Mouse (Mus musculus): ENCODE results near the gene Gm49395.

Gm49395 gene

DNA sequence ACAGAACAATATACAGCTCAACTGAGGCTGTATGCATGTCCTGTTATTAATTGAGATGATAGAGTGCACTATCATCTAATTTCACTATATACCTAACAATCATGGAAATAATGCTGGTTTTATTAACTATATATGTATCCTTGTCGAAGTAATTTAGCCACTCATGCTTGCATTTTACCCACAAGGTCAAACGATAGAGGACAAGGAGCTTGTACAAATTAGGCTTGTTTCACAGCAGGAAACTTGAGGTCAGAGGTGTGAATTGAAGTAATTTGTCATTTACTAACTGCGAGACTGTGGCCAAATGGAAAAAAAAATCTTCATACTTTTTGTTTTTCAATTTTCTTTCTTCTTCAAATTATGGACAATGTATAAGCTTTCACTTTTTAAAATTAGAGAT is 3.5 kb downstream of the Gm49395 start:
- DNase-seq (ENCODE audit: low spot score): no peak

DNA sequence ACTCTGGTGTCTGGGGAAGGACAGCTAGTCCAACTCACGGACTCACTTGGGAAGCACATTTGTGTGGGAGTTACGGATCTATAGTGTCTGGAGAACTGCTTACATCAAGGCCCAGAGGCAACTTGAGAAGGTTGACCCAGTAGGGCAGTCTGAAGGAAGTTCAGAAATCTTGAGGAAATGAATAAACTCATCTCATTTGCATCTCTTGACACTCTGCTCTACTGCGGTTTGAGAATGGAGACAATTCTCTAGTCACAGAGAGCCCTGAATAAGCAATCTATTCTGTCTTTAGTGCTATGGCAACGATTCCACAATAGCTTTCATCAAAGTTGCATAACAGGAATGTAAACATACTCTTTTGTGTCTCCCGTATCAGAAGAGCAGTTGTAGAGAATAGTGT is 4.8 kb downstream of the Gm49395 start:
- no peak for DNase-seq (ENCODE audit: low spot score)

DNA sequence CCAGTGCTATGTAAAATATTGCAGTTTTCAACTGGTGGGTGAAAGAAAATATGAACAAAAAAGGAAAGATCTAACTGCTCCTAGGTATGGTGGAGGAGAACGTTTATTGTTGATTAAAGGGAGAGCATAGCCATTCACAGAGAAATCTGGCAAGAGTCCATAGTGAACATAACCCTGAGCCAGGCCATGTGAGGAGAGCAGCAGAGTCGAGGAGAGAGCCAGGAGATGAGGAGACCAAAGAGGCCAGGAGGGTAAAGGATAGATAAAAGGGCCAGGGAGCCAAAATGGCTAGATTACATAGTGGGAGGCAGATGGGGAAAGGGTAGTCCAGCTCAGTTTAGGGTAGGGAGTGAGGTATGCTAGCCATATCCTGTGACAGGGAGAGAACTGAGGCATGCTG is 5.5 kb downstream of the Gm49395 start:
- no peak for DNase-seq (ENCODE audit: low spot score)

DNA sequence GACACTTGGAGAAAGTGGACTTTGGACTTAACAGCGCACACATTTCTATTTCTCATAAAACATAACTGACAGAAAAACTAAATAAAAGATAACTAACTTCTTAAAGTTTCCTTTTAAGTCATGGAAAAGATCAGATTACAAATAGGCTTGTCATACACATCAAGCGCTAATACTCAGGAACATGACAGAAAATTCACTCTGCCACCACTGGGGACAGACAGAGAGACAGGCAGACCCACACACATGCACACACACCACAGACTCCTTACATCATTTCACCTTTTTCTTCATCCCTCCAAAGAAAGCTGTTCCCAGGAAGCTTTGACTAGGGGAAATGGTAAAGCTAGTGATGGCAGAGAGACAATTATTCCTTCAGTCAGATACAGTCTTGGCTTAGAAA is 6.3 kb downstream of the Gm49395 start:
- DNase-seq (ENCODE audit: low spot score): no peak

DNA sequence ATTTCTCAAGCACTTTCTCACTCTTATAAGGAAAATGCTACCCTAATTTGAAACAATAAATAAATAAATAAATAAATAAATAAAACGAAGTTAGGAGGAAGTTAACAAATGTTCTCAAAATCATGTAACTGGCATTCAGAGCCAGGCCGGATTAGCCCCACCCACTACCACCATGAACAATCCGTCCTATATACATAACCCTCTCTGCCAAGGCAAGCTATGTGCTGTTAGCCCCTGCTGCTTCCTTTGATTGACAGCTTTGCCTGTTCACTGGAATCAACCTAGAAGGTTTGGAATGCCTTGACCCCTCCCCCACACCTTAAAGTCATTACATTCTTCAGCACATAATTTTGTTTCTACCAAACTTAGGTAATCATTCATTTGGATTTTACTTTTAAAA is 10.2 kb downstream of the Gm49395 start:
- DNase-seq (ENCODE audit: low spot score): no peak

DNA sequence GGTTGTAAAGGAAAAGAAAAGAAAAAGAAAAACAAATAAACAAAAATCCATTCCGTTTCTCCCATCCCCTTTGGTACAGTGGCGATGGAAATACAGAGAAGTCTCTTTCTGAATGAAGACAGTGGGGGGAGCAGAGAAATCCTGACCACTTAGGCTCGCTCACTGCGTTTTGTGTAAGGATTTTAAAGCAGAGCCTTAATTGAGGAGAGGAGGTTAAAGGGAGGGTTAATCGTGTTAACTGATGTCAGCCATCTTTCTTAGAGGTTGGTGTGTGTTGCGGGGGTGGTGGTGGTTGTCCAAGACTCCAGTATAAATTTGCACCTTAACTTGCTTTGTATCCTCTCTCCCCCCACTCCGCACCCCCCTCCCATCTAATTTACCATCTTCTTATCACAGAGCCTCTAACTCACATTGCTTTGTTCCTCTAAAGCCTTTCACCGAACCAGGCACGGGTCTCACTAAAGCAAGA is 10.7 kb downstream of the Gm49395 start:
- DNase-seq (ENCODE audit: low spot score): no peak

DNA sequence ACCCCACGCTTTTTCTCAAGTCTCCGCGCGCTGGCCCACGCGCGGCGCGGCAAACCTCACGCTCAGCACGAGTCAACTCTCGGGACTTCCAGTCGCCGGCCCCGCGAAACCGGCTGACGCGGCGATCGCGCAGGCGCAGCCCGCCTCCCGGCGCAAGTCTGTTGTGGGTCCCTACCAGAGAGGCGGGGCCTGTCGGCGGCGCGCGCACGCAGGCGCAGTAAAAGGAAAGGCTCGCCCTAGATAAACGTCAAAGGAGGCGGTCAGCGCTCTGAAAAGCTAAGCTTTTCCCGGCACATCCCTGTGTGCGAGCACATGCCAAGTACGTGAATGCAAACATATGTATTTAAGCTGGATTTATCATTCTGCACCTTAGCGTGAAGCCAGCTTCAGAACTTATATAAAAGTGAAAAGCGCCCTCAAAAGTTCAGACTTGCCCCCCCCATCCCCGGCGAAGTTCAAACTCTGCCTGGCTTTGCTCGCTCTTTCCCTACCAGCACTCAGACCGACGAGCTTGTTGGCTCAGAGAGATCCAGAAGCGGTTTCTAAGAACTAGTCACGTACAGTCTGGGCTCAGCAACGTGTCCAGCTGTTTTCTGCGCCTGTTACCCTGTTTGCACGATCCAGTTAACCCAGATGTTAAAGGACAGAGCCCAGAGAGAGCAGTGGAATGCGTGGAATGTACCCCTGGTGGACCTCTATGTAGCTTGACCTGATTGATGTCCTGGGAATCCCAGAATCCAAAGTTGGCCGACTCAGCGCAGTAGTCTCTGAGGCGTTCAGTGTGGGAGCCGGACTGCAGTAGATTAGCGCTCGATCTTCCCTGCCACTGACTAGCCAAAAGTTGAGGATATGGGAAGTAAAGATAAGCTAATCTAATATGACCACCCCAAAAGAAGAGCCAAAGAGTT is 11.4 kb downstream of the Gm49395 start, which contains the start of gene Pelo:
Pelo (minus strand) TSS at position 118 of the 908 bp plus-strand sequence.
- DNase-seq (ENCODE audit: low spot score): peak; percentile 94

DNA sequence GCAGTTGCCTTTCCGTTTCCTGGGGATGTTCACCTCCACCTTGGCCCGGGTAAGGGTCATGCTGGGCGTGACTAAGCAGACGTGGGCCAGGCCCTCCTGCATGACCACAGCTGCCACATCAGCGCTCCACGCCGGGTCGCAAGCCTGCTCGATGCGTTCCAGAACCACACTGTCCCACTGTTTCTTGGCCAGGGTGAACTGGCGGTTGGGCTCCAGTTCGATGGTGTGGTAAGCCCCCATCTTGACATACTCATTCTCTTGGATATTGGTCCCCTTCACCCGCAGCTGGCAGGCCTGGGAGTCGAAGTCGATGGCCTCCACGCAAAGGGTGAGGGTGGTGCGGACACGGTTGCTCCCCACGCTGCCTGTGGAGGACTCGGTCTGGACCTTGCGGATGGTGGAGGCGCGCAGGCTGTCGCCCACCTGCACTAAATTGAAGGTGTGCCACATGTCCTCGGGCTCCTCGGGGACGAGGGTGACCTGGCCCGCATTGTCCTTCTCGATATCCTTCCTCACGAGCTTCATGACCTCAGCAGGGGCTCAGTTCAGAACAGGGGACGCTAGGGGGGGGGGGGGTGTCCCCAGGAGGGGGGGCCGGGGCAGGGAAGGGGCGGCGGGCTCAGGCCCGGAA is 12.2 kb downstream of the Gm49395 start:
- DNase-seq (ENCODE audit: low spot score): no peak

DNA sequence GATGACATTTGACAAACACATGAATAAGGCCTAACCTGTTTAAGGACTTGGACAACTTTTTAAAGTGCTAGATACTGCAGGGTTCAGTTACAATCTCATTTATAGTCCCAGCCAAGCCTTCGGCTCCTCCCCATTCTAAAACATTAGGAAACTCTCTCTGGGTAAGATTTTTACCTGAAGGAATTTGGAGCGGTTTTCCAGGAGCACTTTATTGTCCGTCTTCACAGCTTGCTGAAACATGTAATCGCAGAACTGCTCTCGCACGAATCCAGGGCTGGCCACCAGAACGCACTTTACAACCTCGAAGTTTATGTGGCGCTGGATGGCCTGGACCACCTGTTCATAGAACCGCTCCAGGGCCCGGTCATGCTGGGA is 12.7 kb downstream of the Gm49395 start:
- no peak for DNase-seq (ENCODE audit: low spot score)

DNA sequence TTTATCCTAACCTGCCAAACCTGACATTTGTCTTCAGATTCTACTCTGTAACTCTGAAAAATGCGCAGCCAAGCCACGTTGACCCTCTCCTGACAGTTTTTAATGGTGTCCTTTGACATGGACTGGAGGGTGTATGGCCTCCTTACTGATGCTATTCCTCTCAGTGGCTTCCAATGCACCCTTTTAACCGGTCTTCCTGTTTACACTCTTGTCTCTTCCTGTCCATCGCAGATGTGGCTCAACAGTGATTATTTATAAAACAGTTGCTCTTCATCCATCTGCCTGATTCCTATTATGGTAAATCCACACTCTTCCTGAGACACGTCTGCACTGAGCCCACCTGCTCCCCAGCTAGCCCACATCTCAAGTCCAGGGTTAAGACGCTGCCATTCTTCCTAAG is 15.7 kb downstream of the Gm49395 start:
- DNase-seq (ENCODE audit: low spot score): no peak

DNA sequence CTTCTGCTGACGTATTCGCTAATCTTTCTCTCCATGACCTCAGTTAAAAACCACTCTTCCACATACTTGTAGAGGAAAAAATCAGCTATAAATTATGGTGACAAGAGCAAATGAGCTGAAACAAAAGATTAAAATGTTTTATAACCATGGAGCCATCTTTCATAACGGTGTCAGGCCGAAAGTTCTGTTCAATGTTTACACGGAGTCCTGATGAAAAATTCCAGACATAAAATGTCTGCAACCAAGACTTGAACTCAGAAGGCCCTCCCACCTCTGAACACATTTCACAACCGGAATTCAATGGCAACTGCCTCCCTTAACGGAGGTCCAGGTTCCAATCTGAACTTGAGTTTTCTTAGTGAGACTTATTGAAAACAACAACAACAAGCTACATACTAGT is 19.4 kb downstream of the Gm49395 start:
- DNase-seq (ENCODE audit: low spot score): no peak

DNA sequence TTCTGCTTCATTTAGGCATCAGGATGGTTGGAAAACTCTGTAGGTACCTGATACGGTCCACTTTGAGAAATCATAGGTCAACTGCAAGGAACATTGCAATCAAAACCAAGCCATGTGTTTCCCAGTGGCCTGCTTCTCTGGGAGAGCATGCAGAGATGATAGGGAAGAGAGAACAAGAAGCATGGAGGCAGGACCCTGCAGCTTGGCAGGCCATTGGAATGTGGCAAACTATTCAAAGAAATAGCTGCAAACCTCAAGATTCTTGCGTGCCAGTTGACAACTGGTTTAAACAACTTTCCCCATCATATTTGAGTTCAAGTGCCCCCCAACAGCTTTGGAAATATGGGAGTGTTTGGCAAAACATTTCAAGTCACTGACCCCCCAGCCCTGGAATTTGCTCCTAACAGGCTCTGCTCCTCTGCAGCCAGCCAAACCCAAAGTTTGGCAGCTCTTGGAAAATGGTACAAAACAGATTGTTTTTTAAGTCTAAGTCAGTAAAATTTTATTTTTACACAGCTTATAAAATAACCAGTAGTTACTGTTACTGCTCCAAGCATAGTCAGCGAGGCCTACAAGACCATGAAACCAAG is 21.6 kb downstream of the Gm49395 start:
- no peak for DNase-seq (ENCODE audit: low spot score)

DNA sequence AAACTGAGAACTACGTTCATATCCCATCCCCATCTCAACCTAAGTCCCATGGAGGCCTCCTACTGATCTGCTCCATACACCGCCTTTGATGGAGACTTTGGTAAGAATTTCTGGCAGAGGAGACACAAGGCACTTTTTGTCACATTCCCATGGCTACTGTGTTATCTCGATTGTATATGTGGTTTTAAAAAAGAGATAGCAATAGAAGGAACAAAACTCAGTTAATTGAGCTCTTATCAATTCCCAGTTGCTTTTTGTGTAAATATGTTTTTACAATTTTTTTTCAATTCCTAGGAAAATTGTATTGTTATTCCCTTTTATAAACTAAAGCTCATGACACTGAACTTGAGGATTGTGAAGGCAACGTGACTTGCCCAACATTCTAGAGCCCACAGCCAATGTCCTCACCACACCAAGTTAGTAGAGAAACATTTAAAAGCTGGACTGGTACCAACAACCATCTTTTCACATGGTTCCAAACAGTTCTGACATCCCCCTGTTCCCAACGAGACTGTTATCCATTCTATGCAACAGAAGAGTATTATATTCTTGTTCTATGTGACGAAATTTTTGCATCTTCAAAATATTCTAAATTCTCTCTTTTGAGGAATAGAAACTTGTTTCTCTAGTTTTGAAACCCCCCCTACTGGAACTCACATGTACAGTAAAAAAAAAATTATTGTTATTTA is 22.6 kb downstream of the Gm49395 start:
- DNase-seq (ENCODE audit: low spot score): no peak

DNA sequence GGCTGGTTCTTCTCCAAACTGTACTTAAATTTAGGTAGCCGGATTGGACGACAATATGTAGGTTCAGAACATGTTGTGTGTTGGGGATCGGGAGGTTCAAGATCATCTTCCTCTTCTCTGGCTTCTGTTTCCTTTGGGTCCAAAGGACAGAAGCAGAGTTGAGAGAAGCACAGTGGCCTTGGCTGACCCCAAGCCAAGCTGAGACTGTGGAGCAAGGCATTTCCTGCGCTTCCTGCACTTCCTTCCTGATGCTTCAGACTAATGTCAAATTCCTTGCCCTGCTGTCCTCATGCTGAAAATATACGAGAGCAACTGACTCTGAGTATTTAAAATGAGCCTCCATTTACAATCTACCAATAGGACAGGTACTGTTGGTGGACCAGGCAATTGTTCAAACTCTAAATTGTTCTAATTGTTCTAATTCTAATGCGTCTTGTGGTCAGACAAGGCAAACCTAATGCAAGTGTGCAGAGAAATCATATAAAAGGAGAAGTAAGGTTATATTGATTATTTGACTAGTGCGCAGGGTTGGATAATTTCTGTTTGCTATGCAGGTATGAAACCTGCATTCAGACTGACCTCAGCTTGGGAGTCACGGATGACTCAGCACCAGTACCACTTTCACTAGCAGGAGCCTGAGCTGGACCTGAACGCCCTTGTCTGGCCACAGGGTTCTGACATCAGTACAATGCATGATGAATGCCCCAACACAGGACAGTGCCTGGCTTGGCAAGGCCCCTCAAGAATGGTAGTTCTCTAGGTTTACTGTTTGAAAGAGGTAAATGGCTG is 24.2 kb downstream of the Gm49395 start:
- no peak for DNase-seq (ENCODE audit: low spot score)

DNA sequence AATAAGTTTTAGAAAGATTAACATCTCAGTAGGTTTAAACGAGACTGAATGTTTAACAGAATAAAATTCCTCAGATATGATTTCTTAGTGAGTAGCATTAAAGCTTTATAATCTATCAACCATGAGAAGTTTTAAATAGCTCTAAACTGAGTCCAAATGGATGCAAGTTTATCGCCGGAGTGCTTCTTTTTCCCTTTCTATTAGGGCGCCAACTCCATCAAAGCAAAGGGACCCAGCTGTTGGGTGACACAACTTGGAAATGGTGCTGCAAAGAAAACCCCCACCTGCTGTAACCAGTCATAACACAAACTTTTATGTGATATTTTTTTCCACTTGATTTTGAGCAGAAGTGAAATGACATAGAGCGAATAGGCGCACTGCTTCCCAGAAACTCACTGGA is 29.3 kb downstream of the Gm49395 start:
- DNase-seq (ENCODE audit: low spot score): no peak

DNA sequence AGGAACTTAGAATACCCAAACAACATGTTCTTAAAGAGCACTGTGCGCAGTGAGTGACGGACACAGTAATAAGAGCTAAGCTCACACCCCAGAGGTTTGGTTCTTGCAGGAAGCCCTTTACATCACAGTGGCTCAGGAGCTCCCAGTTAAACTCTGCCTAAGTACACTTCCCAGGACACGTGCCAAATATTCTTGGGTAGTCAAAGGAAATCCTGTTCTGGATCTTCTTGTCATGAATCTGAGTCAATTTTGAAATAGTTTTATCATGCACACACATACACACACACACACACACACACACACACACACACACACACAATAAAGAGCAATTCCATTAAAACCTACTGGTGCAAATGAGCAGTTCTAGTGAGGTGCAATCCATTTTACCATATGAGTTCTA is 30.3 kb downstream of the Gm49395 start:
- no peak for DNase-seq (ENCODE audit: low spot score)

DNA sequence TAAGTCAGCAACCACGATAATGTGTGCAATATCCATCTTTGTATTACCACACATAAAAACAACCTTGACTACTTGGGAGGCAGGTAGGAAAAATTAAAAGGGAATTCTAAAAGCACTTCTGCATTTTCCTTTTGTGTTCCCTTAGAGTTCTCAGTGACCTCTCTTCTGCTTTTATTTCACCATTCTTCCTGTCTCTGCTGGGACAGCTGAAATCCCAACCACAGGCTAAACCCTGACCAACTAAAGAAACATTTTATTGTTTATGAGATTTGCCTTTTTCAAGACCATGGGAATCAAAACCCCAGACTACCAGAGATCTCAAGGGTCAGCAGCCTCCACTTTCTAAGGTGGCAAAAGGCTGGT is 33.8 kb downstream of the Gm49395 start:
- DNase-seq (ENCODE audit: low spot score): no peak

DNA sequence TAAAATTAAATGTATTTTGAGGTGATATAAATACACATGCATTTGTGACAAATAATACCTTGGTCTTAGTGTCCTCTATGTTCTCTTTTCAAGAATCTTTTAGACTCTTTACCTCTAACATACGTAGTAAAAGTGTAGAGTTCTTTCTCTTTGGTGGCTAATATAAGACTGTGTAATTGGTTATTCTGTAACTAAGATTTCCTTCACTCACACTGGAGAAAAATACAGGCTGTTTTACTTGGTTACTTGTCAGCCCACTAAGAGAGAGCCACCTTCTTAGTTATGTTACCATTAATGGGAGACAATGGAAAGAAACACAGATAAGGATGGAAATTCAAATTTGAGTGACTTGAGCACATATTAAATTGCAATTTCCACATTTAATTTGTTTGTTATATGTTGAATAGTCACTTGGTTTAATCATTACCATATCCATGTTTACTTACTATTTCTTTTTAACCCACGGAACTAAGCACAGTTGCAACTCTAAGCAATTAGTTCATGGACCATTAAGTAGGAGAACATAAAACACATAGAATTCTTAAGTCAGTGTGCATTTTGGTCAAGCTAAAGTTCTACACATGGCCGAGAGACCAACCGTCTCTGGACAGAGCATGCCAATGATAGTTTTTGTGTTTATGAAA is 34.3 kb downstream of the Gm49395 start:
- no peak for DNase-seq (ENCODE audit: low spot score)

DNA sequence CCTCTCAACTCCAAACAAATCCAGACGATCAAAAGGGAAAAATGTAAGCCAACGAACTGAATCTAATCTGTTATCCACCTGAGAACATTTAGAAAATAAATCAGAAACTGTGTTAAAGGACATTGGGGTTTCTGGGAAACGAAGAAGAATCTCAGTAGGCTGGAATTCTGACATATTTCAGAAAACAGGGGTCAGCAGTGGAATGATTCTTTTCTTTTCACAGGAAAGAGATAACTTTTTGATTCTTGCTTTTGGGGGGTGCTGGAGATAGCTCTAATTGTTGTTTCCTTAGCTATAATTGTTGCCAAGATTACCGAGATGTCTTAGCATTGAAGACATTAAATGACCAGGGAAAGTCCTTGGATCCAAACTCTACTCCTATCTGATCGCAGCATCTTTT is 44.2 kb downstream of the Gm49395 start:
- DNase-seq (ENCODE audit: low spot score): no peak

DNA sequence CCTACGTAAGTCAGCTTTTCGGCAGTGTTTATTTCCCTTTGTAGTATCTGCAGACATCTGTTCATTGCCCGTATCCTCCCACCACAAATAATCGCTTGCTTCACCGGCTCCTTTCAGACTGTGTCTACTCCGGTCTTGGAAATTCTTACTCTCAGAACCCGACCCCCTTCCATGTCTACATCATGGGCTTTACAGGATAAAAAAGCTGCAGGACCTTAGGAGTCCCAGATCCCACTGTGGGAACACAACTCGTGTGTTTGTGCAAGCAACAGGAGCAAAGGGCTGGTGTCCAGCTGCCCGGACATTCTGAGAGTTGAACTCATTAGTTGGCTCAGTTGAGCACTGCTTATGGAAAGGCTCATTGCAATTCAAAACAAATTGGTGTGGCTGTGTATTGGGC is 46.9 kb downstream of the Gm49395 start:
- DNase-seq (ENCODE audit: low spot score): peak; percentile 2

DNA sequence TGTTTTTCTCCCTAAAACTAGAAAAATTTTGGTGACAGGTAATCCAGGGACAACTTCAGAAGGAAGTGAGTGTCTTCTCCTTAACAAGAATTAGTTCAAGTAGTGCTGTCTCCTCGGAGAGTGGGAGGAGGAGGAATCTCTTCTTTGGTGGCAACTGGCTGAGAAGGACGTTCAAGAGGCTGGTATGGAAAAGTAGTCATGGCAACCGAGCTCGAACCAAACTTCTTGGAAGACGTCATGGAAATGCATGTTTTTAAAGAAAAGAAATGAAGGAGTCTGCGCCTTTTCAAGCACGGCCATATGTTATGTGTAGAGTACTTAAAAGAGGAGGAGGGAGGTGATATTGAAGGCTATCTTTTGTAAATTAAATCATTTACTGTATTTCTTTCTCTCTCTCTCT is 49.2 kb downstream of the Gm49395 start:
- no peak for DNase-seq (ENCODE audit: low spot score)

Data from ovary, postnatal 10 days (tissue).